Mouse (Mus musculus) midbrain, embryonic 15.5 days (tissue): ENCODE data around the gene Fbxw28. TPM values are rescaled to one million over a fixed set of nuclear protein-coding genes. Genes with fewer than 3 reads are reported as not detected.
"Not testable (repeated sequence)": the region's sequence is repeated elsewhere in the genome, so short reads cannot be mapped to it uniquely, and the experiment has no call there.

Source experiments
- ATAC-seq: fragments of 200-750 bp; cut with Nextera tagmentation; replicated peaks from 2 replicates; pipeline ENCODE4 v1.8.0; 2017; ENCODE audit warnings: moderate TSS enrichment
- H3K27ac ChIP-seq: fragments of 300-500 bp; sonication (generic); 2 replicates; pipeline ENCODE4 v1.5.1; 2015; ENCODE audit warnings: mild to moderate bottlenecking, inconsistent platforms
- H3K27me3 ChIP-seq: fragments of 300-500 bp; sonication (generic); replicated peaks from 2 replicates; pipeline ENCODE4 v1.6.1; 2015; ENCODE audit warnings: inconsistent platforms
- H3K36me3 ChIP-seq: fragments of 300-500 bp; sonication (generic); replicated peaks from 2 replicates; pipeline ENCODE4 v1.6.1; 2015; ENCODE audit warnings: inconsistent platforms
- H3K4me1 ChIP-seq: fragments of 300-500 bp; sonication (generic); 2 replicates; pipeline ENCODE4 v1.6.1; 2015; ENCODE audit warnings: inconsistent platforms
- H3K4me2 ChIP-seq: fragments of 300-500 bp; sonication (generic); 2 replicates; pipeline ENCODE4 v1.6.1; 2015; ENCODE audit warnings: inconsistent platforms, mild to moderate bottlenecking, moderate library complexity
- H3K4me3 ChIP-seq: fragments of 300-500 bp; sonication (generic); 2 replicates; pipeline ENCODE4 v1.5.1; 2015; ENCODE audit warnings: mild to moderate bottlenecking, inconsistent platforms
- H3K9ac ChIP-seq: fragments of 300-500 bp; sonication (generic); 2 replicates; pipeline ENCODE4 v1.6.1; 2015; ENCODE audit warnings: mild to moderate bottlenecking, inconsistent platforms
- H3K9me3 ChIP-seq: fragments of 300-500 bp; sonication (generic); 2 replicates; pipeline ENCODE4 v1.6.1; 2016; ENCODE audit warnings: inconsistent platforms
- WGBS: fragments of 180-500 bp; shearing (Covaris S2); methylation state at CpG from one replicate; pipeline ENCODE4 v1.1.7; 2015; ENCODE audit warnings: mixed read lengths; 5-methylcytosine and 5-hydroxymethylcytosine counted together
- polyA plus RNA-seq: library from polyadenylated mRNA; unstranded; fragments of >200 nt; fragmentation: Nextera tagmentation; extraction: Ambion mirVana; gene quantifications from 2 replicates; pipeline ENCODE4 v1.2.1, GENCODE M21; 2015

The Fbxw28 gene
- 0.18 TPM in 1 of 2 replicates, not detected in the other for polyA plus RNA-seq

DNA sequence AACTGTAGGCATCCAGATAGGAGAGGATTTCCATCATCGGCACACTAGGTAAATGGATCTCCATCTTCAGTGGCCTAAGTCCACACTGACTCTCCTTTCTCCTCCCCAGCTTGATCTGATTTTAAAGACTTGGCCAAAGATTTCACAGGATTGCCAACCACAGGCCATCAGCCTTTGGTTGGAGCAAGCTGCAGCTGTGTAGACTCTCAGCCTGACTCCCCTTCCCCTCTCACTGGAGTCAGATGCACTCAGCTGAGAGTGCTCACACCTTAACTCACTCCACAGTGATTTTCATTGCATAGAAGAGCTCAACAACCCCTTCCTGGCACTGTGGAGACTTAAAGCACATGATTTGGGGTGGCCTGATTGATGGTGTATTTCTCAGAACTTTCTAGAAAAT lies at the start of gene Fbxw28:
Fbxw28 (minus strand) TSS at position 101 of the 400 bp plus-strand sequence.
- 100% methylated on average over 1 of the region's 1 CpGs for WGBS
- H3K4me1 ChIP-seq, H3K9ac ChIP-seq, H3K36me3 ChIP-seq, H3K4me3 ChIP-seq, H3K27ac ChIP-seq, H3K4me2 ChIP-seq, H3K27me3 ChIP-seq, H3K9me3 ChIP-seq, ATAC-seq: not testable (repeated sequence)

GRCm38 (mm10) chr9:109287576-109287975 lies 51.9 kb downstream of the Fbxw28 start, which contains the start of gene Fbxw14:
Gene Fbxw14 (minus strand): TSS chr9:109287676.
- ATAC-seq, H3K9me3 ChIP-seq: not testable (repeated sequence)

More at GRCm38 (mm10) chr9:109287576-109287975, 51.9 kb downstream of the Fbxw28 start, which contains the start of gene Fbxw14:
- H3K27ac ChIP-seq, H3K36me3 ChIP-seq, H3K9ac ChIP-seq, H3K27me3 ChIP-seq, H3K4me2 ChIP-seq, H3K4me3 ChIP-seq, H3K4me1 ChIP-seq: not testable (repeated sequence)
- WGBS, result 60% methylated on average over 1 of the region's 1 CpGs

Other genes starting within 250 kb of the Fbxw28 start
- gene Plxnb1, start 244.3 kb downstream of the Fbxw28 start, polyA plus RNA-seq, result 25.5 and 27.3 TPM in 2 replicates
- gene Fbxw21, start 177.6 kb downstream of the Fbxw28 start, polyA plus RNA-seq, result not detected in 2 replicates
- not detected in 2 replicates for gene Fbxw13, start 143.7 kb downstream of the Fbxw28 start, polyA plus RNA-seq
- gene Fbxw20, start 104.9 kb downstream of the Fbxw28 start, polyA plus RNA-seq, result not detected in 2 replicates
- not detected in 2 replicates for gene Fbxw14, start 52.0 kb downstream of the Fbxw28 start, polyA plus RNA-seq
- gene Fbxw22, start 64.6 kb upstream of the Fbxw28 start, polyA plus RNA-seq, result 0.12 TPM in 1 of 2 replicates, not detected in the other
- gene Fbxw16, start 109.5 kb upstream of the Fbxw28 start, polyA plus RNA-seq, result not detected in 2 replicates
- not detected in 2 replicates for gene Fbxw19, start 156.2 kb upstream of the Fbxw28 start, polyA plus RNA-seq
- gene Fbxw15, start 228.6 kb upstream of the Fbxw28 start, polyA plus RNA-seq, result not detected in 2 replicates